Mouse (Mus musculus): ENCODE measurements at regions not wholly inside any gene's neighbourhood (a gene's known extent, or its start where the extent isn't known, plus 50 kb on each side); places are given as distances from the start of the nearest gene placed in this dataset.

GRCm38 (mm10) chr6:55627228-55627627 is 53.8 kb downstream of the Neurod6 start:
- H3K9me3 ChIP-seq (ENCODE audit: control insufficient read depth, low read length), result no peaks in the 10 kb centered on the region
- ATAC-seq (ENCODE audit: low read depth), result no peak
- no peak overlapping the region for H3K9ac ChIP-seq (replicated peaks; ENCODE audit: low read depth, low read length)
- 82% methylated on average over 5 of the region's 5 CpGs for WGBS
- H3K4me2 ChIP-seq (ENCODE audit: low read depth, low read length), result no peak overlapping the region
- H3K4me1 ChIP-seq (ENCODE audit: control insufficient read depth, insufficient read depth, low read length), result no peaks in the 10 kb centered on the region
- no peak overlapping the region for H3K4me3 ChIP-seq (ENCODE audit: low read depth, low read length)
- no peaks in the 10 kb centered on the region for H3K36me3 ChIP-seq (ENCODE audit: control insufficient read depth, insufficient read depth, low read length)
- H3K27ac ChIP-seq (ENCODE audit: low read depth, low read length), result no peak overlapping the region
- H3K27me3 ChIP-seq (ENCODE audit: control insufficient read depth, insufficient read depth, low read length), result no peaks in the 10 kb centered on the region

DNA sequence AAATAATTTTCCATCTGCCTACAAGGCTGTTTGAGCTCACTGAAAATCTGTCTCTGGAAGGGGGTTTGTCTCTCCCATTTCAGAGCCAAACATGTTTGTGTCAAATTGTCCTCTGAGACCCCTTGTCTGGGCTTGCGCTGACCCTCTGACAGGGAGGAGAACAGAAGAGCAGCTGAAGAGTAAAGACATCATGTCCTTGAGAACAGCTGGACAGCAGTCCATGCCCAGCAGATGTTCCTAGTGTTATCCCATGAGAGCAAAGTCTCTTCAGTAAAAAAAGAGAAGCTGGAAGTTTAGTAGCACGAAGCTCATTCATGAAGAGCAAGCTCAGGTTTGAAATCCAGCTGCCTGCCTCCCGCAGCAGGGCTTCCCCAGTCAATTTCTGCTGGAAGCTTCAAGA is 60.7 kb downstream of the Neurod6 start:
- Histone ChIP-seq H3K9ac (replicated peaks; ENCODE audit: low read depth, low read length) (no peak overlapping the region), H3K27me3 (ENCODE audit: control insufficient read depth, insufficient read depth, low read length) (no peaks in the 10 kb centered on the region), H3K4me3 (ENCODE audit: low read depth, low read length) (no peak overlapping the region), H3K4me1 (ENCODE audit: control insufficient read depth, insufficient read depth, low read length) (no peaks in the 10 kb centered on the region), H3K36me3 (ENCODE audit: control insufficient read depth, insufficient read depth, low read length) (no peaks in the 10 kb centered on the region), H3K4me2 (ENCODE audit: low read depth, low read length) (no peak overlapping the region), H3K9me3 (ENCODE audit: control insufficient read depth, low read length) (no peaks in the 10 kb centered on the region), H3K27ac (ENCODE audit: low read depth, low read length) (no peak overlapping the region)
- ATAC-seq (ENCODE audit: low read depth), result no peak
- 84% methylated on average over 3 of the region's 3 CpGs for WGBS

- Histone ChIP-seq H3K4me2 (ENCODE audit: low read depth, low read length) (peak overlapping the region; percentile 51), H3K36me3 (ENCODE audit: control insufficient read depth, insufficient read depth, low read length) (no peaks in the 10 kb centered on the region), H3K27ac (ENCODE audit: low read depth, low read length) (peak overlapping the region; percentile 85), H3K4me1 (ENCODE audit: control insufficient read depth, insufficient read depth, low read length) (no peaks in the 10 kb centered on the region), H3K27me3 (ENCODE audit: control insufficient read depth, insufficient read depth, low read length) (no peaks in the 10 kb centered on the region), H3K9me3 (ENCODE audit: control insufficient read depth, low read length) (no peaks in the 10 kb centered on the region), H3K4me3 (ENCODE audit: low read depth, low read length) (peak overlapping the region; percentile 13; the same call in 1 of the 2 replicates), H3K9ac (replicated peaks; ENCODE audit: low read depth, low read length) (peak overlapping the region; percentile 42)
- 15% methylated on average over 13 of the region's 13 CpGs for WGBS
- peak; percentile 90 for ATAC-seq (ENCODE audit: low read depth)
Measured at GRCm38 (mm10) chr6:55617922-55618481, 63.1 kb downstream of the Neurod6 start.

DNA sequence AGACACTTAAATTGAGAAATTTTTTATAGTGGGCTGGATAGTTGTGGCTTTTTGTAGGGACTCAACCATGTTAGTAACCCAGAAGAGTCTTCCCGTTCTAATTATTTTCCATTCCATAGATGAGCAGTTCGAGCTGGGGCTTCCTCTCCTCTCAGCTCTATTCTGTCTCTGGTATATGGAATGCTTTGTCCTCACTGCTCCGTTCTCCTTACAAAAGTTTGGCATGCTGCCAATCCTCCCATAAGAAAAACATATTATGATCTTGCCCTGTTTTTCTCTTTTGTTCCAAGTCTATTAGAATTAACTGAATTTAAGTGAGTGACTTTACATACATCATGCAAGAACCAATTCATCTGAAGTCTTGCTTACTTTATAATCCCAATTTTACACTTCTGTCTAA is 70.7 kb downstream of the Neurod6 start:
- Histone ChIP-seq H3K9ac (replicated peaks; ENCODE audit: low read depth, low read length) (no peak overlapping the region), H3K4me1 (ENCODE audit: control insufficient read depth, insufficient read depth, low read length) (no peaks in the 10 kb centered on the region), H3K27me3 (ENCODE audit: control insufficient read depth, insufficient read depth, low read length) (no peaks in the 10 kb centered on the region), H3K36me3 (ENCODE audit: control insufficient read depth, insufficient read depth, low read length) (no peaks in the 10 kb centered on the region), H3K9me3 (ENCODE audit: control insufficient read depth, low read length) (no peaks in the 10 kb centered on the region), H3K27ac (ENCODE audit: low read depth, low read length) (no peak overlapping the region), H3K4me2 (ENCODE audit: low read depth, low read length) (no peak overlapping the region), H3K4me3 (ENCODE audit: low read depth, low read length) (no peak overlapping the region)
- 59% methylated on average over 3 of the region's 3 CpGs for WGBS
- ATAC-seq (ENCODE audit: low read depth), result no peak

GRCm38 (mm10) chr6:55609976-55610375 is 71.1 kb downstream of the Neurod6 start:
- H3K27me3 ChIP-seq (ENCODE audit: control insufficient read depth, insufficient read depth, low read length), result no peaks in the 10 kb centered on the region
- 66% methylated on average over 1 of the region's 1 CpGs for WGBS
- no peak overlapping the region for H3K4me3 ChIP-seq (ENCODE audit: low read depth, low read length)
- no peaks in the 10 kb centered on the region for H3K9me3 ChIP-seq (ENCODE audit: control insufficient read depth, low read length)
- no peaks in the 10 kb centered on the region for H3K36me3 ChIP-seq (ENCODE audit: control insufficient read depth, insufficient read depth, low read length)
- no peak overlapping the region for H3K9ac ChIP-seq (replicated peaks; ENCODE audit: low read depth, low read length)
- no peaks in the 10 kb centered on the region for H3K4me1 ChIP-seq (ENCODE audit: control insufficient read depth, insufficient read depth, low read length)
- no peak overlapping the region for H3K4me2 ChIP-seq (ENCODE audit: low read depth, low read length)
- no peak overlapping the region for H3K27ac ChIP-seq (ENCODE audit: low read depth, low read length)
- no peak for ATAC-seq (ENCODE audit: low read depth)

DNA sequence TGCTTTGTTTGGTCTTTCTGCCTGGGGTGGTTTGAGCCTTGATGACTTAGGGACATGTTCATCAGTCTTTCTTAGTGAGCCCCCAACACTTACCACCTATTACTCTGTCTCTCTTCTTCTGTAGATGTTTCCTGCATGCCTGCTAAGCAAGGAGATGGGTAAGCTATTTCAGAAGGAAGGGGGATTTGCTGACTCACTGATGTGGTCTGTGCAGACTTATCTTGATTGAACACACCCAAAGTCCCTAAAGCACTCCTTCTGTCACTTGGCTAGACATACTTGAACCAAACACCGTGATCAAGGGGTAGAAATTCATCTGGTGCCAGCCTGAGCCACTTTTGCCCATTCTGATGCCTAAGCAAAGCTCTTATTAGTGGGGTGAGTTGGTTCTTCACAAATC is 72.0 kb downstream of the Neurod6 start:
- Histone ChIP-seq H3K9ac (replicated peaks; ENCODE audit: low read depth, low read length) (no peak overlapping the region), H3K27ac (ENCODE audit: low read depth, low read length) (no peak overlapping the region), H3K4me2 (ENCODE audit: low read depth, low read length) (no peak overlapping the region), H3K27me3 (ENCODE audit: control insufficient read depth, insufficient read depth, low read length) (no peaks in the 10 kb centered on the region), H3K9me3 (ENCODE audit: control insufficient read depth, low read length) (no peaks in the 10 kb centered on the region), H3K4me3 (ENCODE audit: low read depth, low read length) (no peak overlapping the region), H3K4me1 (ENCODE audit: control insufficient read depth, insufficient read depth, low read length) (no peaks in the 10 kb centered on the region), H3K36me3 (ENCODE audit: control insufficient read depth, insufficient read depth, low read length) (no peaks in the 10 kb centered on the region)
- WGBS, result 89% methylated on average over 1 of the region's 1 CpGs
- no peak for ATAC-seq (ENCODE audit: low read depth)

DNA sequence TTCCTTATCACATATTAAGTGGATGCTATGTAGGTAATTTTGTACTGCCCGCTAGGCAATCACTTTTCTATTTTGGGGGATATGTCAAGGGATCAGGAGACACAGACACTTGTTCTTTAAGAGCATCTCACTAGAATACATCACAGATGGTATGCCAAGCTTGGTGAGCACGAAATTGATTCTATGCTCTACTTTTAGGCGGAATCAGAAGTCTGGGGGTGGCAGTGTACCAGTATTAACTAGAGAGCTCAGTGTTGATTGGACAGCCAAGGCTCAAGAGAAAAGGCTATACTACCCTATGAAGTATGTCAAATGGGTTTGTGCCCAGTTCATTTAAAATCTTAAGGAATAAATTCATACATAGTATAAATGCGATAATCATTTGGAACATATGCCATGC is 84.0 kb downstream of the Neurod6 start:
- Histone ChIP-seq H3K9me3 (ENCODE audit: control insufficient read depth, low read length) (no peaks in the 10 kb centered on the region), H3K36me3 (ENCODE audit: control insufficient read depth, insufficient read depth, low read length) (no peaks in the 10 kb centered on the region), H3K4me3 (ENCODE audit: low read depth, low read length) (no peak overlapping the region), H3K4me2 (ENCODE audit: low read depth, low read length) (no peak overlapping the region), H3K27me3 (ENCODE audit: control insufficient read depth, insufficient read depth, low read length) (no peaks in the 10 kb centered on the region), H3K9ac (replicated peaks; ENCODE audit: low read depth, low read length) (no peak overlapping the region), H3K4me1 (ENCODE audit: control insufficient read depth, insufficient read depth, low read length) (no peaks in the 10 kb centered on the region), H3K27ac (ENCODE audit: low read depth, low read length) (no peak overlapping the region)
- 81% methylated on average over 4 of the region's 4 CpGs for WGBS
- no peak for ATAC-seq (ENCODE audit: low read depth)

- H3K27ac ChIP-seq (ENCODE audit: low read depth, low read length), result no peak overlapping the region
- H3K4me3 ChIP-seq (ENCODE audit: low read depth, low read length), result no peak overlapping the region
- no peak overlapping the region for H3K4me2 ChIP-seq (ENCODE audit: low read depth, low read length)
- H3K36me3 ChIP-seq (ENCODE audit: control insufficient read depth, insufficient read depth, low read length), result no peaks in the 10 kb centered on the region
- H3K27me3 ChIP-seq (ENCODE audit: control insufficient read depth, insufficient read depth, low read length), result no peaks in the 10 kb centered on the region
- H3K4me1 ChIP-seq (ENCODE audit: control insufficient read depth, insufficient read depth, low read length), result no peaks in the 10 kb centered on the region
- 85% methylated on average over 4 of the region's 4 CpGs for WGBS
- ATAC-seq (ENCODE audit: low read depth), result no peak
- no peaks in the 10 kb centered on the region for H3K9me3 ChIP-seq (ENCODE audit: control insufficient read depth, low read length)
- H3K9ac ChIP-seq (replicated peaks; ENCODE audit: low read depth, low read length), result no peak overlapping the region
Measured at GRCm38 (mm10) chr6:55592126-55592525, 88.9 kb downstream of the Neurod6 start.

GRCm38 (mm10) chr6:55581106-55581505 is 100.0 kb downstream of the Neurod6 start:
- WGBS, result 55% methylated on average over 6 of the region's 6 CpGs
- ATAC-seq (ENCODE audit: low read depth), result no peak
- Histone ChIP-seq H3K27ac (ENCODE audit: low read depth, low read length) (peak overlapping the region; percentile 80), H3K9me3 (ENCODE audit: control insufficient read depth, low read length) (no peaks in the 10 kb centered on the region), H3K4me1 (ENCODE audit: control insufficient read depth, insufficient read depth, low read length) (peaks cover 5% of the 10 kb centered on the region; the same call in 1 of the 2 replicates), H3K36me3 (ENCODE audit: control insufficient read depth, insufficient read depth, low read length) (no peaks in the 10 kb centered on the region), H3K9ac (replicated peaks; ENCODE audit: low read depth, low read length) (no peak overlapping the region), H3K4me2 (ENCODE audit: low read depth, low read length) (no peak overlapping the region), H3K27me3 (ENCODE audit: control insufficient read depth, insufficient read depth, low read length) (no peaks in the 10 kb centered on the region), H3K4me3 (ENCODE audit: low read depth, low read length) (no peak overlapping the region)

Measured in neural tube, embryonic 14.5 days (tissue).